Comparison of ENCODE assay signal across 8 mouse cellular contexts in genomic region chr11:77984836-77985231, GRCm38 (mm10). TPM values are rescaled to one million over a fixed set of nuclear protein-coding genes. Genes with fewer than 3 reads are reported as not detected.
DNase-seq lines count a peak whose midpoint lies in the region; ATAC-seq and TF ChIP-seq lines count a peak whose summit lies in the region.

No protein-coding gene starts in this region.

- TF ChIP-seq POLR2A in embryonic fibroblast, embryonic 13.5 days (IDR thresholded peaks at IDR 0.05; ENCODE audit: low read depth, low read length) = no peak

- peak overlapping the region; percentile 93 for H3K4me2 ChIP-seq in midbrain, embryonic 11.5 days

- DNase-seq in frontal cortex, postnatal 25 days (ENCODE audit: low spot score in 2 of 2) = peak; percentile 34 to 44
- no peak for DNase-seq in frontal cortex, postnatal 14 days (ENCODE audit: low spot score in 2 of 2)
- DNase-seq in adrenal gland, postnatal 10 days = peak; percentile 77
- DNase-seq in hindbrain, embryonic 10.5 days (ENCODE audit: low spot score) = peak; percentile 63
- DNase-seq in left cerebral cortex, postnatal 4 days = peak; percentile 59
- DNase-seq in midbrain, embryonic 11.5 days (ENCODE audit: low spot score, missing footprints) = peak; percentile 97
- peak; percentile 43 for DNase-seq in testis, postnatal 14 days (ENCODE audit: low spot score)

- no peak for TF ChIP-seq CTCF in embryonic fibroblast, embryonic 13.5 days (IDR thresholded peaks at IDR 0.05; ENCODE audit: borderline replicate concordance, insufficient read depth, low read length)

- no peaks in the 10 kb centered on the region for H3K9me3 ChIP-seq in hindbrain, embryonic 10.5 days
- H3K9me3 ChIP-seq in midbrain, embryonic 11.5 days (ENCODE audit: control insufficient read depth, low read length) = no peaks in the 10 kb centered on the region

- peaks cover 42% of the 10 kb centered on the region for H3K36me3 ChIP-seq in hindbrain, embryonic 10.5 days
- no peaks in the 10 kb centered on the region for H3K36me3 ChIP-seq in midbrain, embryonic 11.5 days (ENCODE audit: control insufficient read depth, insufficient read depth, low read length)

- peak overlapping the region; percentile 94 for H3K4me3 ChIP-seq in embryonic fibroblast, embryonic 13.5 days (ENCODE audit: insufficient read depth, low read length)
- peak overlapping the region; percentile 100 for H3K4me3 ChIP-seq in hindbrain, embryonic 10.5 days
- H3K4me3 ChIP-seq in midbrain, embryonic 11.5 days (ENCODE audit: low read depth, low read length) = peak overlapping the region; percentile 85

- peaks cover 2% of the 10 kb centered on the region; the same call in 1 of the 2 replicates for H3K4me1 ChIP-seq in embryonic fibroblast, embryonic 13.5 days (ENCODE audit: control insufficient read depth, insufficient read depth, low read length)
- H3K4me1 ChIP-seq in hindbrain, embryonic 10.5 days (replicated peaks) = peaks cover 28% of the 10 kb centered on the region
- peaks cover 11% of the 10 kb centered on the region for H3K4me1 ChIP-seq in midbrain, embryonic 11.5 days (ENCODE audit: control insufficient read depth, insufficient read depth, low read length)

- WGBS in hindbrain, embryonic 10.5 days = under 1% methylated on average over 13 of the region's 13 CpGs
- under 1% methylated on average over 13 of the region's 13 CpGs for WGBS in midbrain, embryonic 11.5 days

- no peak for ATAC-seq in midbrain, embryonic 11.5 days (ENCODE audit: low FRiP score)

- intact Hi-C loops in left cerebral cortex, postnatal 4 days (cut with DNase I) = no loop called here

- H3K9ac ChIP-seq in midbrain, embryonic 11.5 days (ENCODE audit: low read length) = peak overlapping the region; percentile 95

- no peaks in the 10 kb centered on the region for H3K27me3 ChIP-seq in hindbrain, embryonic 10.5 days (ENCODE audit: insufficient read depth, poor library complexity, severe bottlenecking)
- no peaks in the 10 kb centered on the region for H3K27me3 ChIP-seq in midbrain, embryonic 11.5 days (ENCODE audit: control insufficient read depth, insufficient read depth, low read length)

- peak overlapping the region; percentile 84 for H3K27ac ChIP-seq in embryonic fibroblast, embryonic 13.5 days (ENCODE audit: insufficient read depth, low read length)
- H3K27ac ChIP-seq in hindbrain, embryonic 10.5 days = peak overlapping the region; percentile 97
- H3K27ac ChIP-seq in midbrain, embryonic 11.5 days (ENCODE audit: low read depth, low read length) = peak overlapping the region; percentile 87

RNA-seq across cellular contexts. Expression of gene Phf12, which starts 2.3 kb away (rescaled TPM):
- total RNA-seq in adrenal gland, postnatal 10 days (2021) = 10 to 100 TPM; 42.9 to 55.3 TPM
- polyA plus RNA-seq in embryonic fibroblast, embryonic 13.5 days (2011; ENCODE audit: insufficient read length, low read depth, missing spikeins) = 39.4 and 47.4 TPM in 2 replicates
- polyA plus RNA-seq in hindbrain, embryonic 10.5 days (2016; fragmentation: Nextera tagmentation; extraction: Ambion mirVana) = 14.5 and 19.7 TPM in 2 replicates
- 10 to 100 TPM; 62.0 to 63.9 TPM for total RNA-seq in left cerebral cortex, postnatal 4 days (2021)
- polyA plus RNA-seq in midbrain, embryonic 11.5 days (2014; fragmentation: Nextera tagmentation; extraction: Ambion mirVana) = 15.5 and 18.0 TPM in 2 replicates

RNA-seq across cellular contexts. Expression of gene Dhrs13, which starts 47.2 kb away (rescaled TPM):
- 10 to 100 TPM in 1 of 2 experiments, 1 to 10 TPM in 1; 8.6 to 10.4 TPM for total RNA-seq in adrenal gland, postnatal 10 days (2021)
- polyA plus RNA-seq in embryonic fibroblast, embryonic 13.5 days (2011; ENCODE audit: insufficient read length, low read depth, missing spikeins) = 5.7 and 8.3 TPM in 2 replicates
- polyA plus RNA-seq in hindbrain, embryonic 10.5 days (2016; fragmentation: Nextera tagmentation; extraction: Ambion mirVana) = 16.6 and 17.0 TPM in 2 replicates
- total RNA-seq in left cerebral cortex, postnatal 4 days (2021) = 10 to 100 TPM; 29.1 to 33.5 TPM
- 17.4 and 18.0 TPM in 2 replicates for polyA plus RNA-seq in midbrain, embryonic 11.5 days (2014; fragmentation: Nextera tagmentation; extraction: Ambion mirVana)

RNA-seq across cellular contexts. Expression of gene Flot2, which starts 52.9 kb away (rescaled TPM):
- total RNA-seq in adrenal gland, postnatal 10 days (2021) = 10 to 100 TPM; 79.1 to 95.9 TPM
- 70.0 and 71.3 TPM in 2 replicates for polyA plus RNA-seq in embryonic fibroblast, embryonic 13.5 days (2011; ENCODE audit: insufficient read length, low read depth, missing spikeins)
- 73.0 and 76.3 TPM in 2 replicates for polyA plus RNA-seq in hindbrain, embryonic 10.5 days (2016; fragmentation: Nextera tagmentation; extraction: Ambion mirVana)
- total RNA-seq in left cerebral cortex, postnatal 4 days (2021) = 100 to 1,000 TPM; 108 to 109 TPM
- polyA plus RNA-seq in midbrain, embryonic 11.5 days (2014; fragmentation: Nextera tagmentation; extraction: Ambion mirVana) = 52.7 and 57.6 TPM in 2 replicates

RNA-seq across cellular contexts. Expression of gene Sez6, which starts 54.2 kb away (rescaled TPM):
- 1 to 10 TPM; 2.5 to 3.6 TPM for total RNA-seq in adrenal gland, postnatal 10 days (2021)
- polyA plus RNA-seq in embryonic fibroblast, embryonic 13.5 days (2011; ENCODE audit: insufficient read length, low read depth, missing spikeins) = not detected in 2 replicates
- 8.8 and 19.3 TPM in 2 replicates for polyA plus RNA-seq in hindbrain, embryonic 10.5 days (2016; fragmentation: Nextera tagmentation; extraction: Ambion mirVana)
- total RNA-seq in left cerebral cortex, postnatal 4 days (2021) = 100 to 1,000 TPM; 246 to 287 TPM
- 7.2 and 8.6 TPM in 2 replicates for polyA plus RNA-seq in midbrain, embryonic 11.5 days (2014; fragmentation: Nextera tagmentation; extraction: Ambion mirVana)

Comparison
In these comparisons a context has a peak if more than half of its experiments do, and no peak if none do; other contexts are left out.
1. DNase-seq: peak in frontal cortex, postnatal 25 days (2 of 2), adrenal gland, postnatal 10 days (single experiment), hindbrain, embryonic 10.5 days (single experiment), left cerebral cortex, postnatal 4 days (single experiment), midbrain, embryonic 11.5 days (single experiment) and testis, postnatal 14 days (single experiment); none in frontal cortex, postnatal 14 days (0 of 2).
2. Peak in every context shown above with its lines, with median percentiles within 50 percentile points of each other: H3K27ac ChIP-seq and H3K4me3 ChIP-seq.